Mouse (Mus musculus): ENCODE measurements around the gene Wwox.
A peak's percentile ranks its signal among the peaks of the same experiment; 100 is the strongest.

Gene Wwox

GRCm38 (mm10) chr8:115133711-115134218, 694.3 kb downstream of the Wwox start:
- DNase-seq = no peak

GRCm38 (mm10) chr8:115136888-115137287, 697.4 kb downstream of the Wwox start:
- DNase-seq = no peak

- no peak for DNase-seq
Observed at GRCm38 (mm10) chr8:115141614-115142013, 702.2 kb downstream of the Wwox start.

- peak; percentile 30 to 60 for DNase-seq
Observed at GRCm38 (mm10) chr8:115143530-115144320, 704.3 kb downstream of the Wwox start.

GRCm38 (mm10) chr8:115147006-115147405, 707.6 kb downstream of the Wwox start:
- no peak for DNase-seq

- no peak for DNase-seq
Observed at GRCm38 (mm10) chr8:115150446-115151109, 711.1 kb downstream of the Wwox start.

GRCm38 (mm10) chr8:115151416-115151815, 712.0 kb downstream of the Wwox start:
- DNase-seq = no peak

GRCm38 (mm10) chr8:115154096-115154495, 714.6 kb downstream of the Wwox start:
- DNase-seq = no peak

GRCm38 (mm10) chr8:115156142-115156541, 716.7 kb downstream of the Wwox start:
- no peak for DNase-seq

- no peak for DNase-seq
Observed at GRCm38 (mm10) chr8:115157977-115158720, 718.7 kb downstream of the Wwox start.

GRCm38 (mm10) chr8:115158721-115159111, 719.3 kb downstream of the Wwox start:
- peak; percentile 7 to 40 for DNase-seq

GRCm38 (mm10) chr8:115159208-115159607, 719.8 kb downstream of the Wwox start:
- peak in 1 of 2 experiments; percentile 30 for DNase-seq

GRCm38 (mm10) chr8:115159711-115160374, 720.4 kb downstream of the Wwox start:
- peak; percentile 35 to 47 for DNase-seq

- DNase-seq = no peak
Observed at GRCm38 (mm10) chr8:115160407-115160806, 721.0 kb downstream of the Wwox start.

- no peak for DNase-seq
Observed at GRCm38 (mm10) chr8:115161520-115161919, 722.1 kb downstream of the Wwox start.

- no peak for DNase-seq
Observed at GRCm38 (mm10) chr8:115164872-115165271, 725.4 kb downstream of the Wwox start.

- no peak for DNase-seq
Observed at GRCm38 (mm10) chr8:115173634-115174081, 734.2 kb downstream of the Wwox start.

- DNase-seq = no peak
Observed at GRCm38 (mm10) chr8:115185431-115185964, 746.0 kb downstream of the Wwox start.

GRCm38 (mm10) chr8:115186121-115186811, 746.8 kb downstream of the Wwox start:
- DNase-seq = peak; percentile 24 to 55

GRCm38 (mm10) chr8:115186882-115187281, 747.4 kb downstream of the Wwox start:
- peak; percentile 55 to 67 for DNase-seq

- no peak for DNase-seq
Observed at GRCm38 (mm10) chr8:115188446-115188845, 749.0 kb downstream of the Wwox start.

- no peak for DNase-seq
Observed at GRCm38 (mm10) chr8:115189836-115190235, 750.4 kb downstream of the Wwox start.

All from kidney, postnatal 25 days (tissue).